Mouse (Mus musculus): ENCODE measurements around the gene Ginm1. TPM values are rescaled to one million over a fixed set of nuclear protein-coding genes. Genes with fewer than 3 reads are reported as not detected.

The Ginm1 gene
- polyA plus RNA-seq, 1 experiment from 2014 or later = 87.3 TPM

DNA sequence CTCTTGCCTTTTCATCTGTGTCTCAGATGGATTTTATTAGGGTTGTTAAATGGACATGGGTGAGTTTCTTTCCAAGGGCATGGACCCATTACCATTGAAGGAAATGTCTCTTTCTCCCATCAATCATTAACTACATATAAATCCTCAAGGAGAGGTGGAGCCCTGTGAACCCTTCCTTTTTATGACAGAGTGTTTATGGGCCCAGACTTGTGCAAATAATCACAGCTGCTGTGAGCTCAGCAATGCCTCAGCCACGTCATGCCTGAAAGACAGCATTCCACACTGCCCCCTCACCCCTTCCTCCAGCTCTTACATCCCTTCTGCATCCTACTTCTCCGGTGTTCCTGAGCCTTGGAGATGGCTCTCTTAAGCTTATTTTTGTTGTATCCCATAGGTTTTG is 5.3 kb downstream of the Ginm1 start:
- Histone ChIP-seq H3K9ac (ENCODE audit: low read depth, low read length) (no peak overlapping the region), H3K4me1 (ENCODE audit: control insufficient read depth, insufficient read depth, low read length) (peaks cover 5% of the 10 kb centered on the region), H3K9me3 (ENCODE audit: control insufficient read depth, low read length) (no peaks in the 10 kb centered on the region), H3K4me3 (ENCODE audit: low read depth, low read length) (no peak overlapping the region), H3K27me3 (replicated peaks; ENCODE audit: control insufficient read depth, insufficient read depth, low read length) (no peaks in the 10 kb centered on the region), H3K36me3 (ENCODE audit: control insufficient read depth, insufficient read depth, low read length) (peaks cover 23% of the 10 kb centered on the region), H3K27ac (replicated peaks; ENCODE audit: low read depth, low read length) (no peak overlapping the region), H3K4me2 (ENCODE audit: low read depth, low read length) (no peak overlapping the region)
- DNase-seq (ENCODE audit: low spot score) = no peak
- no peak for ATAC-seq (ENCODE audit: low read depth)
- WGBS = 55% methylated on average over 2 of the region's 2 CpGs

DNA sequence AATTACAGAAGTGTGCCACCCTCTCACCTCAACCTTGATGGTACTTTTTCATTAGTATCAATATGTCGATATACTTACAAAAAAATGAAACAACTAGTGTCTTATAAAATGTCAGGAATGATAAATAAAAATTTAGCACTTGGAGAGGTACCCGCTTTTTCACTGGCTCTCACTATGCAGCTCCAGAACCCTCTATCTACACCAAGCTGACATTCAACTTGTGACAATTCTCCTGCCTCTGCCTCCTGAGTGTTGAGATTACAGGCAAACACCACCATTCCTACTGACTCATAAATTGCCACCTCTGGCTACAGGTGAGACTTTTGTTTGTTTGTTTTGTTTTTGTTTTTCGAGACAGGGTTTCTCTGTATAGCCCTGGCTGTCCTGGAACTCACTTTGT is 11.4 kb downstream of the Ginm1 start:
- H3K27me3 ChIP-seq (replicated peaks; ENCODE audit: control insufficient read depth, insufficient read depth, low read length) = no peaks in the 10 kb centered on the region
- peak overlapping the region; percentile 96 for H3K4me3 ChIP-seq (ENCODE audit: low read depth, low read length)
- H3K36me3 ChIP-seq (ENCODE audit: control insufficient read depth, insufficient read depth, low read length) = peaks cover 19% of the 10 kb centered on the region; the same call in 1 of the 2 replicates
- peaks cover 6% of the 10 kb centered on the region; the same call in 1 of the 2 replicates for H3K4me1 ChIP-seq (ENCODE audit: control insufficient read depth, insufficient read depth, low read length)
- no peaks in the 10 kb centered on the region for H3K9me3 ChIP-seq (ENCODE audit: control insufficient read depth, low read length)
- DNase-seq (ENCODE audit: low spot score) (no peak), ATAC-seq (ENCODE audit: low read depth) (no peak)
- 65% methylated on average over 3 of the region's 3 CpGs for WGBS
- H3K27ac ChIP-seq (replicated peaks; ENCODE audit: low read depth, low read length) = 0 out of 2 replicates have a peak overlapping the region, but pooled peaks have one; percentile 28
- H3K4me2 ChIP-seq (ENCODE audit: low read depth, low read length) = peak overlapping the region; percentile 80
- H3K9ac ChIP-seq (ENCODE audit: low read depth, low read length) = peak overlapping the region; percentile 83

DNA sequence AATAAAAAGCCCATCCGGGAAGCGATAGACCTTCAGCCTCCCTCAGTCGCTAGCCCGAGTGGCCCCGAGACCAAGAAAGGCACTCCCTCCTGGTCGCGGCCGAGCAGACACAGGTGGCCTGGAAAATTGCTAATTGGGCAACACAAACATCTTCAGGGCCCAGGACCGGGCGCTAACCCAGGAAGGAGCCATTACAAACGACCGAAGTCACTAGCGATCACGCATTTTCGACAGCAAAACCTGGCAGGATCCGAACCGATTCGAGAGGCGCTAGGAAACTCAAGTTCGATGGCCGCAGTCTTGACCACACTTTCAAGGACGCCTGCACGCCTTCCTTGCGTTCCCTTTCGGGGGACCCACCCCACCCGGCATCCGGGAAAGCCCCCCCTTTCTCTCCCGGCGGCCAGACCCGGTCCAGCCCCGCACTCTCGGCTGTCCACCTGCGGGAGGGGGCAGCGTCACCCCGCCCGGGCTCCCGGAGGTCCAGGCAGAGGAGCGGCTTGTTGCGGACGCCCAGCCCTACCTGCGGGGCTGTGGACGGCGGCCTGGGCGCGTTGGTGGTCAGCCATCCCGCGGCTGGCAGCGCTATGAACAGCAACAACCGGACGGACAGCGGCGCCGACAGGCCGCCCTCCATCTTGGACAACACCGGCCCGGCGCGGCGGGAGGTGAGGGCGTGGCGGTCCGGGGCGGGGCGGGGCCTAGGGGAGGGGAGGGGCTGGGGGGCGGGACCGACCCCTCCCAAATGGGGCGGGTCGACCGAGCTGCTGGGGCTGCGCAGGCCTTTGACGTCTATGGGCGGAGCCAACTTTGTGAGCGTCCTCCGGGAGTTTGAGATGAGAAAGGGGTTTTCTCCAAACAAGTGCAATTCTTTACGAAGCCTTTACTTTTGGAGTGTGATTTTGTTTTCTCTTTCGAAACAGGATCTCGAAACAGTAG is 12.1 kb downstream of the Ginm1 start:
- Histone ChIP-seq H3K9me3 (ENCODE audit: control insufficient read depth, low read length) (no peaks in the 10 kb centered on the region), H3K4me1 (ENCODE audit: control insufficient read depth, insufficient read depth, low read length) (peaks cover 6% of the 10 kb centered on the region; the same call in 1 of the 2 replicates), H3K4me2 (ENCODE audit: low read depth, low read length) (peak overlapping the region; percentile 80), H3K36me3 (ENCODE audit: control insufficient read depth, insufficient read depth, low read length) (peaks cover 26% of the 10 kb centered on the region), H3K27me3 (replicated peaks; ENCODE audit: control insufficient read depth, insufficient read depth, low read length) (no peaks in the 10 kb centered on the region), H3K27ac (replicated peaks; ENCODE audit: low read depth, low read length) (peak overlapping the region; percentile 67; the same call in 1 of the 2 replicates), H3K9ac (ENCODE audit: low read depth, low read length) (peak overlapping the region; percentile 83), H3K4me3 (ENCODE audit: low read depth, low read length) (peak overlapping the region; percentile 96)
- DNase-seq (ENCODE audit: low spot score) (peak; percentile 96), ATAC-seq (ENCODE audit: low read depth) (peak; percentile 94)
- 0% methylated on average over 40 of the region's 77 CpGs for WGBS

DNA sequence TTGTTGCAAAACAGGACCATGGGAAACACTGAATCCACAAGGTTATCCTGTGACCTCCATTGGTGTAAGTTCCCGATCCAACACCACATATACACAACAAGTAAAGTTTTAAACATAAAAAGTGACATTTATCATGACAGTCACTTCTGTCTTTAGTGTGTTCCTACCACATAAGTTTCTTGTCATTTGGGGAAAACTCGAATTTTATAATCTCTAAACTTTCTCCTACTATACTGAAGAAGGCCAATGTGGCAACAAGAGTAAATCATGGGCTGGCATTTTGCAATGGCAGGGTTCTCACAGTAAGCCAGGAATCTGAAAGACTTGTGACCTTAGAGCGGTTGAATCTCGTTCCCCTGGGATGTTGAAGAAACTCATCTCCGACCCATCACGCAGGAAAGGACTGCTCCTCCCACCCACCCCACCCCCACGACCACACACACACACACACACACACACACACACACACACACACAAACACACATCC is 12.8 kb downstream of the Ginm1 start:
- Histone ChIP-seq H3K27ac (replicated peaks; ENCODE audit: low read depth, low read length) (peak overlapping the region; percentile 67; the same call in 1 of the 2 replicates), H3K9me3 (ENCODE audit: control insufficient read depth, low read length) (no peaks in the 10 kb centered on the region), H3K27me3 (replicated peaks; ENCODE audit: control insufficient read depth, insufficient read depth, low read length) (no peaks in the 10 kb centered on the region), H3K36me3 (ENCODE audit: control insufficient read depth, insufficient read depth, low read length) (peaks cover 33% of the 10 kb centered on the region), H3K4me3 (ENCODE audit: low read depth, low read length) (peak overlapping the region; percentile 96), H3K4me1 (ENCODE audit: control insufficient read depth, insufficient read depth, low read length) (peaks cover 6% of the 10 kb centered on the region; the same call in 1 of the 2 replicates), H3K4me2 (ENCODE audit: low read depth, low read length) (peak overlapping the region; percentile 80), H3K9ac (ENCODE audit: low read depth, low read length) (peak overlapping the region; percentile 83)
- WGBS = 19% methylated on average over 7 of the region's 7 CpGs
- no peak for DNase-seq (ENCODE audit: low spot score)
- no peak for ATAC-seq (ENCODE audit: low read depth)

DNA sequence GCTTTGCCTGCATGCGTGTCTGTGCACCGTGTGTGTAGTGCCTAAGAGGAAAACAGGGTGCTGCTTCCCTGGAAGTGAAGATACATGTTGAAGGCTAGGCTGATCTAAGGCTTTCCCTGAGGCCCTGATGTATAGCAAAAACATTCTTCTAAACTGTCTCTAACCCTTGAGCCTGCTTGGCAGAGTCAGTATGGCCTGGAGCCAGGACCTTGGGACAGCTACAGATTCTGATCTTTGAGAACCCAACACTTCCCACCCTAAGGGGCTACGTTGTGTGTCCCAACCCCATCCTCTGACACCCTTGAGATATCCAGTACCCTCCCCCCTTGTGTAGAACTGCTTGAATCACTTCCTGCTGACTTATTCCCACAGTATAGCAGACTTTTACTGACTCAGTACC is 14.3 kb downstream of the Ginm1 start:
- no peak for ATAC-seq (ENCODE audit: low read depth)

DNA sequence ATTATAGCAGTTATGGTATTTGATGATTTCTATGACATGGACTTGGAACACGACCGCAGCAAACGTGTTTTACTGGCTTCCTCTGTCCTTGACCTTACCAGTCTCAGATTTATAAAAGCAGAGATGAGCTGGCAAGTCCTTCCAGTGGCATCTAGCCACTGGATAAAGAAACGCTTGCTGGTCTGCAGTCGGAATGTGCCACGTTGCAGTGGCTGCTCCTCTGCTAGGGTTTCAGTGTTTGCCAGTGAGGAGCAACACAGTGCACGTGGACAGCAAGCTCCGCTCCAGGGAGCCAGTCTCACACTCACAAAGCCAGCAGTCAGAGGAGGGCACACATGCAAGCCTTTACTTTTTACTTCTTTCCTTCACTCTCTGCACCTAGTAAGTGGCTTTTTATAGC is 17.2 kb downstream of the Ginm1 start:
- Histone ChIP-seq H3K27ac (replicated peaks; ENCODE audit: low read depth, low read length) (no peak overlapping the region), H3K4me1 (ENCODE audit: control insufficient read depth, insufficient read depth, low read length) (peaks cover 6% of the 10 kb centered on the region; the same call in 1 of the 2 replicates), H3K27me3 (replicated peaks; ENCODE audit: control insufficient read depth, insufficient read depth, low read length) (no peaks in the 10 kb centered on the region), H3K4me2 (ENCODE audit: low read depth, low read length) (no peak overlapping the region), H3K4me3 (ENCODE audit: low read depth, low read length) (no peak overlapping the region), H3K9ac (ENCODE audit: low read depth, low read length) (no peak overlapping the region), H3K36me3 (ENCODE audit: control insufficient read depth, insufficient read depth, low read length) (peaks cover 73% of the 10 kb centered on the region), H3K9me3 (ENCODE audit: control insufficient read depth, low read length) (no peaks in the 10 kb centered on the region)
- WGBS = 92% methylated on average over 8 of the region's 8 CpGs
- DNase-seq (ENCODE audit: low spot score) = no peak
- ATAC-seq (ENCODE audit: low read depth) = no peak

More for the DNA sequence above, 14.3 kb downstream of the Ginm1 start:
- no peak overlapping the region for H3K4me3 ChIP-seq (ENCODE audit: low read depth, low read length)
- WGBS = 85% methylated on average over 3 of the region's 3 CpGs
- H3K36me3 ChIP-seq (ENCODE audit: control insufficient read depth, insufficient read depth, low read length) = peaks cover 45% of the 10 kb centered on the region
- no peaks in the 10 kb centered on the region for H3K9me3 ChIP-seq (ENCODE audit: control insufficient read depth, low read length)
- no peak overlapping the region for H3K27ac ChIP-seq (replicated peaks; ENCODE audit: low read depth, low read length)
- no peak for DNase-seq (ENCODE audit: low spot score)
- H3K4me2 ChIP-seq (ENCODE audit: low read depth, low read length) = no peak overlapping the region
- H3K27me3 ChIP-seq (replicated peaks; ENCODE audit: control insufficient read depth, insufficient read depth, low read length) = no peaks in the 10 kb centered on the region
- H3K4me1 ChIP-seq (ENCODE audit: control insufficient read depth, insufficient read depth, low read length) = peaks cover 6% of the 10 kb centered on the region; the same call in 1 of the 2 replicates
- no peak overlapping the region for H3K9ac ChIP-seq (ENCODE audit: low read depth, low read length)

DNA sequence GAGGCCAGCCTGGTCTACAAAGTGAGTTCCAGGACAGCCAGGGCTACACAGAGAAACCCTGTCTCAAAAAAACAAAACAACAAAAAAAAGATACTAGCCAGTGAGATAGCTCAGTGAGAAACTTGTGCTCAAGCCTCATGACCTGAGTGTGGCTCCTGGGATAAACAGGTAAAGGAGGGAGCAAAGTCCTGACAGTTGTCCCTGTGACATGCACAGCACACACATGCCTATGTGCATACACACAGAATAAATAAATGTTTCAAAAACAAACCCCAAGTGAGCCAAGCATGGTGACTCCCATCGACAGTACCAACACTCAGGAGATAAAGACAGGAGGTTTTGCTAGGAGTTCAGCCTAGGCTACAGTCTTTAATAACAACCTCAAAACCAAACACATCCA is 19.9 kb downstream of the Ginm1 start:
- no peak overlapping the region for H3K4me3 ChIP-seq (ENCODE audit: low read depth, low read length)
- no peak for ATAC-seq (ENCODE audit: low read depth)
- H3K4me2 ChIP-seq (ENCODE audit: low read depth, low read length) = no peak overlapping the region
- H3K9me3 ChIP-seq (ENCODE audit: control insufficient read depth, low read length) = no peaks in the 10 kb centered on the region
- DNase-seq (ENCODE audit: low spot score) = no peak
- H3K27ac ChIP-seq (replicated peaks; ENCODE audit: low read depth, low read length) = no peak overlapping the region
- WGBS = 95% methylated on average over 1 of the region's 1 CpGs
- peaks cover 92% of the 10 kb centered on the region for H3K36me3 ChIP-seq (ENCODE audit: control insufficient read depth, insufficient read depth, low read length)
- H3K27me3 ChIP-seq (replicated peaks; ENCODE audit: control insufficient read depth, insufficient read depth, low read length) = no peaks in the 10 kb centered on the region
- no peaks in the 10 kb centered on the region for H3K4me1 ChIP-seq (ENCODE audit: control insufficient read depth, insufficient read depth, low read length)
- no peak overlapping the region for H3K9ac ChIP-seq (ENCODE audit: low read depth, low read length)

DNA sequence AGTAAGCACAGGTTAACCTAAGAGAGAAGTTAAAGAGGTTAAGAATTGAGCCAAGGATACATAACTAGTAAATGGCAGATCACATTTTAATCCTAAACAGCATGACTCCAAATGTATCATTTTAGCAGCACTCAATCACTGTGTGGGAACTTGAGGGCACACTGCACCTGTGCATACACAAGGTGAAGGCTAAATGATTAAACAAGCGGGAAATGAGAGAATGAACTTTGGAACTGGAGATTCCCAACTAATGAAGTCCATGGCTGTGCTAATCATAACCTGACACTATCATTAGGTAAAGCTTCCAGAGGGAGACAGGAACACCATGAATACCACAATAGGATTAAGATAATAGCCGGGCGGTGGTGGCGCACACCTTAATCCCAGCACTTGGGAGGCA is 20.3 kb downstream of the Ginm1 start:
- no peak overlapping the region for H3K9ac ChIP-seq (ENCODE audit: low read depth, low read length)
- DNase-seq (ENCODE audit: low spot score) (no peak), ATAC-seq (ENCODE audit: low read depth) (no peak)
- no peak overlapping the region for H3K4me3 ChIP-seq (ENCODE audit: low read depth, low read length)
- WGBS = 94% methylated on average over 4 of the region's 4 CpGs
- H3K36me3 ChIP-seq (ENCODE audit: control insufficient read depth, insufficient read depth, low read length) = peaks cover 93% of the 10 kb centered on the region
- no peaks in the 10 kb centered on the region for H3K9me3 ChIP-seq (ENCODE audit: control insufficient read depth, low read length)
- no peaks in the 10 kb centered on the region for H3K27me3 ChIP-seq (replicated peaks; ENCODE audit: control insufficient read depth, insufficient read depth, low read length)
- H3K4me1 ChIP-seq (ENCODE audit: control insufficient read depth, insufficient read depth, low read length) = no peaks in the 10 kb centered on the region
- no peak overlapping the region for H3K4me2 ChIP-seq (ENCODE audit: low read depth, low read length)
- no peak overlapping the region for H3K27ac ChIP-seq (replicated peaks; ENCODE audit: low read depth, low read length)

All from embryonic facial prominence, embryonic 14.5 days (tissue).